In the genomic region with DNA sequence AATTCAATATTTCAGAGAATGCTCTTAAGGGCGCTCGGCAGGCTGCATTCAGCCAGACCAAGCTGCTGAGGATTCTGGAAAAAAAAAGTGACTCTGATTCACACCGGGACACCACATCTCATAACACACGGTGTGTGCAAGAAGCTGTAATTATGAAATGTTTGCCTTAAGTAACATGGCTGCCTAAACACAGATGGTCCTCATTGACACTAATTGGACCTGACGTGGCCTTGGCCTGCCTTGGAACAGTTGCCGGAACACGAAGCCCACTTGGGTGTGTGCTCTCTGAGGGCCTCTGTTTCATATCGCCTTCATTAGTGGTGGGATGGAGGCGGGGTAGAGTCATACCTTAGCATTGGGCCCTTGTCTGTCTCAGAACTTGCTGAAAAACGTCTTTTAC, we compare ENCODE assay signal across 16 mouse cellular contexts.
DNase-seq lines count a peak whose midpoint lies in the region; ATAC-seq lines count a peak whose summit lies in the region.
"Had no signal": no experiment of that assay in that cellular context is flagged by ENCODE, and none has a peak within 500 bp of the region (broad histone marks: within the 10 kb centered on the region; RNA-seq: fewer than 3 reads in every experiment).

No protein-coding gene starts in this region.

- H3K36me3 ChIP-seq in midbrain, embryonic 11.5 days (ENCODE audit: control insufficient read depth, insufficient read depth, low read length), result no peaks in the 10 kb centered on the region
- no peaks in the 10 kb centered on the region for H3K36me3 ChIP-seq in midbrain, embryonic 15.5 days (replicated peaks)
- no peaks in the 10 kb centered on the region for H3K36me3 ChIP-seq in embryonic facial prominence, embryonic 10.5 days (replicated peaks)
- H3K36me3 ChIP-seq: forebrain, embryonic 12.5 days; heart, embryonic 15.5 days; hindbrain, embryonic 15.5 days; neural tube, embryonic 12.5 days had no signal

- H3K4me1 ChIP-seq in midbrain, embryonic 11.5 days (ENCODE audit: control insufficient read depth, insufficient read depth, low read length), result no peaks in the 10 kb centered on the region
- H3K4me1 ChIP-seq in midbrain, embryonic 15.5 days, result no peaks in the 10 kb centered on the region
- H3K4me1 ChIP-seq in embryonic facial prominence, embryonic 10.5 days, result peaks cover 31% of the 10 kb centered on the region
- H3K4me1 ChIP-seq: heart, embryonic 15.5 days; hindbrain, embryonic 15.5 days; neural tube, embryonic 12.5 days had no signal

- 70% methylated on average over 10 of the region's 10 CpGs for WGBS in midbrain, embryonic 11.5 days
- 55% methylated on average over 10 of the region's 10 CpGs for WGBS in midbrain, embryonic 15.5 days
- 34% methylated on average over 10 of the region's 10 CpGs for WGBS in embryonic facial prominence, embryonic 10.5 days

- no peaks in the 10 kb centered on the region for H3K9me3 ChIP-seq in midbrain, embryonic 11.5 days (ENCODE audit: control insufficient read depth, low read length)
- H3K9me3 ChIP-seq in midbrain, embryonic 15.5 days, result no peaks in the 10 kb centered on the region
- H3K9me3 ChIP-seq in embryonic facial prominence, embryonic 10.5 days, result no peaks in the 10 kb centered on the region
- H3K9me3 ChIP-seq: forebrain, embryonic 12.5 days; heart, embryonic 15.5 days; hindbrain, embryonic 15.5 days; neural tube, embryonic 12.5 days had no signal

- peak; percentile 73 for DNase-seq in midbrain, embryonic 11.5 days (ENCODE audit: low spot score, missing footprints)
- DNase-seq in embryonic facial prominence, embryonic 10.5 days (ENCODE audit: low spot score), result peak; percentile 80
- peak; percentile 24 for DNase-seq in hindlimb bud, embryonic 11.5 days (ENCODE audit: extremely low spot score, low read depth, low spot score)
- DNase-seq in retina, postnatal 7 days (ENCODE audit: low read depth, low spot score), result peak; percentile 34
- no peak for DNase-seq in urinary bladder, postnatal 14 days (ENCODE audit: low spot score)
- DNase-seq in urinary bladder, postnatal 25 days (ENCODE audit: low spot score), result no peak
- DNase-seq: kidney, adult 18-20 months; kidney, postnatal 25 days; liver, postnatal 0 days; lung, postnatal 4 days had no signal

- no peak overlapping the region for H3K27ac ChIP-seq in midbrain, embryonic 11.5 days (ENCODE audit: low read depth, low read length)
- H3K27ac ChIP-seq in midbrain, embryonic 15.5 days, result no peak overlapping the region
- peak overlapping the region; percentile 57 for H3K27ac ChIP-seq in embryonic facial prominence, embryonic 10.5 days (replicated peaks)
- H3K27ac ChIP-seq: forebrain, embryonic 12.5 days; heart, embryonic 15.5 days; hindbrain, embryonic 15.5 days; neural tube, embryonic 12.5 days had no signal

- H3K9ac ChIP-seq in midbrain, embryonic 11.5 days (ENCODE audit: low read length), result no peak overlapping the region
- H3K9ac ChIP-seq in midbrain, embryonic 15.5 days, result no peak overlapping the region
- H3K9ac ChIP-seq: forebrain, embryonic 12.5 days; heart, embryonic 15.5 days; hindbrain, embryonic 15.5 days; liver, postnatal 0 days; neural tube, embryonic 12.5 days had no signal

- no peak overlapping the region for H3K4me2 ChIP-seq in midbrain, embryonic 11.5 days
- H3K4me2 ChIP-seq in midbrain, embryonic 15.5 days, result no peak overlapping the region
- H3K4me2 ChIP-seq: forebrain, embryonic 12.5 days; heart, embryonic 15.5 days; hindbrain, embryonic 15.5 days; neural tube, embryonic 12.5 days had no signal

- no peaks in the 10 kb centered on the region for H3K27me3 ChIP-seq in midbrain, embryonic 11.5 days (ENCODE audit: control insufficient read depth, insufficient read depth, low read length)
- H3K27me3 ChIP-seq in midbrain, embryonic 15.5 days (replicated peaks), result no peaks in the 10 kb centered on the region
- H3K27me3 ChIP-seq in embryonic facial prominence, embryonic 10.5 days (replicated peaks; ENCODE audit: low read depth, poor library complexity, severe bottlenecking), result no peaks in the 10 kb centered on the region
- H3K27me3 ChIP-seq: heart, embryonic 15.5 days; hindbrain, embryonic 15.5 days; neural tube, embryonic 12.5 days had no signal

- no peak overlapping the region for H3K4me3 ChIP-seq in midbrain, embryonic 11.5 days (ENCODE audit: low read depth, low read length)
- H3K4me3 ChIP-seq in midbrain, embryonic 15.5 days, result no peak overlapping the region
- no peak overlapping the region for H3K4me3 ChIP-seq in embryonic facial prominence, embryonic 10.5 days
- H3K4me3 ChIP-seq: forebrain, embryonic 12.5 days; heart, embryonic 15.5 days; hindbrain, embryonic 15.5 days; neural tube, embryonic 12.5 days had no signal

- no peak for ATAC-seq in midbrain, embryonic 11.5 days (ENCODE audit: low FRiP score)
- no peak for ATAC-seq in midbrain, embryonic 15.5 days (replicated peaks)
- ATAC-seq: CD4-positive, CD25-positive, alpha-beta regulatory T cell, adult 4 months; liver, postnatal 0 days had no signal

Comparison
In these comparisons a context has a peak if more than half of its experiments do, and no peak if none do; other contexts are left out.
1. DNase-seq: peak in midbrain, embryonic 11.5 days (single experiment), embryonic facial prominence, embryonic 10.5 days (single experiment), hindlimb bud, embryonic 11.5 days (single experiment) and retina, postnatal 7 days (single experiment); none in urinary bladder, postnatal 14 days (single experiment) and urinary bladder, postnatal 25 days (single experiment).